Mouse (Mus musculus): Measurements from ENCODE around the gene Hectd3.

GRCm38 (mm10) chr4:117014901-117015415, 19.8 kb downstream of the Hectd3 start:
- TF ChIP-seq CTCF (conservative IDR thresholded peaks at IDR 0.05; ENCODE audit: insufficient read depth, insufficient read length, low read depth, low read length) (no peak), POLR2A (IDR thresholded peaks at IDR 0.05; ENCODE audit: low read depth, low read length) (no peak)
